Mouse (Mus musculus) heart, adult 2 months (tissue): ENCODE measurements around the gene Rgs3.

ENCODE experiments used
- CTCF ChIP-seq: fragments of 200-600 bp; IDR thresholded peaks from 2 replicates; pipeline ENCODE4 v1.8.1; 2022; ENCODE audit warnings: antibody characterized with exemption, mild to moderate bottlenecking, moderate library complexity
- EP300 ChIP-seq: fragments of 200-500 bp; IDR thresholded peaks from 2 replicates; pipeline ENCODE4 v1.6.1; 2011; ENCODE audit warnings: low read depth, low read length, control low read depth; ENCODE audit not compliant: insufficient read depth
- POLR2A ChIP-seq: fragments of 200-500 bp; IDR thresholded peaks from 2 replicates; pipeline ENCODE4 v1.6.1; 2011; ENCODE audit warnings: mild to moderate bottlenecking, low read depth, low read length, control low read depth; ENCODE audit not compliant: insufficient read depth

DNA sequence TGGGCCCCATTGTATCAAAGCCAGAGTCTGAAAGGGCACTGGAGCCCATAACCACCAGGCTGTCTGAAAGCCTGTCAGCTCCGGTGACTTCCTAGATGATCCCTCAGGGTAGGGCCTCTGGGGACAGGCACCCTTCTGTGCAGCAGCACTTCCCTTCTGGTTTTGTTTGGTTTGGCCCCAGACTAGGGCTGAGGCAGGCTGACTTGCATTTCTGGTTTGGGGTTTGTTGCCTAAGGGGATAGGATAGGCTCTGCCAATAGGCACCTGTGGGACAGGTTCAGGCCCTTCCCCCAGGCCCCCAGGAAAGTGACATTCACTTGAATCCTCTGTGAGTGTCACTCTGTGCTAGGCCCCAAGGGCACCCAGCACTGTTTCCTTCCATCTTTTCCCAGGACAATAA, 127.1 kb downstream of the Rgs3 start:
- TF ChIP-seq CTCF, result no peak
- TF ChIP-seq POLR2A, result no peak
- TF ChIP-seq EP300, result no peak
